Mouse (Mus musculus) brain, adult 10 weeks (tissue): ENCODE data around the gene Gm32687. TPM values are rescaled to one million over a fixed set of nuclear protein-coding genes. Genes with fewer than 3 reads are reported as not detected.

ENCODE experiments used
- polyA plus RNA-seq: library from polyadenylated mRNA; stranded (reverse); fragments of 350-450 nt; fragmentation: Illumina TruSeq; extraction: RNeasy Lipid Tissue Mini Kit (QIAGEN cat#74804); gene quantifications from one replicate; pipeline ENCODE4 v1.2.3, GENCODE M21; 2015; ENCODE audit warnings: low read depth, low replicate concordance

Gm32687 gene
- polyA plus RNA-seq, result 6.1 TPM

DNA sequence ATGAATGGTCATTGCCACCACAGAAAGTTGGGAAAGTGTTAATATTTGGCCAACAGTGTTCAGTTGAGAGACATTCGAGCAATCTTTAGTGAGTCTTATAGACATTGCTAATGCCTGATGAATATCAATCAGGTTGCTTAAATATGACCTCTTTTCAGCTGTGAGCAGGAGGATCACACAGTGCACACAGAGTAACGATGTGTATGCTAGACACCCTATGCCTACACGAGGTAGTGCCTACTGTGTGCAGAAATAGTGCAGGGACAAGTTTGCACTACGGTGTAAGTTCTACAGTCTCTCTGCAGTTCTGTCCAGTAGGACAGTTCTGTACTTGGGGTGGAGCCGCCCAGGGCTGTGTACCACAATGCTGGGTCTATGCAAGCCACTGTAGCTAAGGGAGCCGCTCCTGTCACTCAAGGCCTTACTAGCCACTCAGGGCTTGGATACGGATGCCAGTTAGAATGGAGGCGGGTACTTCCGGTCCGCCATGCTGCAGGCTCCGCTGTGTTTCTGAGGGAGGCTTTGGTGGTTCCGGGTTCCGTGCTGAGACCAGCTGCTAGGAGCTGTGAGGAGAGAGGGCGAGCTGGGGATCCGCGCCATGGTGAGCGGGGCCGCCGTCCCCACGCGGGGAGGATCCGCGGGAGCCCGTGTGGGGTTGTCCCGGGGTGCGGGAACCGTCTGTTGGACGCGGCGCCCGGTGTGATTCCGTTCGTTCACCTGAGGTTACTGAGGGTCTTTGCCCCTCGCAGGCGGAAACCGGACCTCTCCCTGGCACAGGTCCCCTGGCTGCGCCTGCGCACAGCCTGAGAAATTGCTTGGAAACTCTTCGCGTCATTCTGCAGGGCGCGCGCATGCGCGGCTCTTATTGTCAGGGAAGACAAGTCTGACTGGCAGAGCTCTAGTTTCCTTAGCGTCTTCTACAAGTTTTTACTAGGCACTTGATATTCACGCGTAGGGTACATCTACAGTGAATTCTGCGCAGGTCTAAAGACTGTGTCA lies at the start of gene Gm32687:
Gene Gm32687 (plus strand): TSS at position 526 of the 999 bp plus-strand sequence.

GRCm38 (mm10) chr10:81929842-81930743 lies 66.4 kb downstream of the Gm32687 start, which contains the start of gene Zfp781:
Gene Zfp781 (minus strand): TSS chr10:81930480.

Other genes starting within 250 kb of the Gm32687 start
- 17.1 TPM for gene Sirt6, start 236.1 kb upstream of the Gm32687 start, polyA plus RNA-seq
- gene Ankrd24, start 235.4 kb upstream of the Gm32687 start, polyA plus RNA-seq, result 56.0 TPM
- 6.6 TPM for gene Gm10778, start 214.9 kb upstream of the Gm32687 start, polyA plus RNA-seq
- gene Zfp433, start 159.1 kb upstream of the Gm32687 start, polyA plus RNA-seq, result 9.5 TPM
- gene Gm3055, start 92.8 kb upstream of the Gm32687 start, polyA plus RNA-seq, result 18.6 TPM
- gene Gm4767, start 51.7 kb upstream of the Gm32687 start, polyA plus RNA-seq, result 2.2 TPM
- 6.3 TPM for gene Zfp781, start 66.5 kb downstream of the Gm32687 start, polyA plus RNA-seq
- 7.8 TPM for gene Zfp873, start 184.2 kb downstream of the Gm32687 start, polyA plus RNA-seq
- gene BC024063, start 219.4 kb downstream of the Gm32687 start, polyA plus RNA-seq, result 5.5 TPM